Mouse (Mus musculus): Measurements from ENCODE around the gene Atmin. TPM values are rescaled to one million over a fixed set of nuclear protein-coding genes. Genes with fewer than 3 reads are reported as not detected.
A peak's percentile ranks its signal among the peaks of the same experiment; 100 is the strongest.

Gene Atmin
- polyA plus RNA-seq, 1 experiment, result 7.8 TPM

GRCm38 (mm10) chr8:116991241-116991640 is 48.0 kb downstream of the Atmin start:
- Histone ChIP-seq H3K36me3 (ENCODE audit: control insufficient read depth, insufficient read depth) (peaks cover 8% of the 10 kb centered on the region), H3K27me3 (ENCODE audit: control insufficient read depth, insufficient read depth, insufficient read length) (no peaks in the 10 kb centered on the region), H3K4me2 (ENCODE audit: low read depth) (no peak overlapping the region), H3ac (ENCODE audit: control insufficient read depth, insufficient read length) (no peak overlapping the region), H3K4me3 (no peak overlapping the region), H3K79me2 (ENCODE audit: control insufficient read depth, insufficient read depth) (peaks cover 20% of the 10 kb centered on the region)
- TF ChIP-seq TCF3 (IDR thresholded peaks at IDR 0.05; ENCODE audit: insufficient read length, low read depth) (no peak), MYOD1 (IDR thresholded peaks at IDR 0.05; ENCODE audit: control insufficient read depth in 1 of 3, insufficient read length in 2 of 3, low read depth in 2 of 3) (no peak)

GRCm38 (mm10) chr8:116992176-116992971 is 49.2 kb downstream of the Atmin start:
- TF ChIP-seq TCF3 (IDR thresholded peaks at IDR 0.05; ENCODE audit: insufficient read length, low read depth), result no peak
- no peak for TF ChIP-seq MYOD1 (IDR thresholded peaks at IDR 0.05; ENCODE audit: control insufficient read depth in 1 of 3, insufficient read length in 2 of 3, low read depth in 2 of 3)
- no peak for TF ChIP-seq MAX (IDR thresholded peaks at IDR 0.05; ENCODE audit: low read depth)
- no peak for TF ChIP-seq POLR2AphosphoS2 (IDR thresholded peaks at IDR 0.05; ENCODE audit: insufficient read length, low read depth)
- no peak for TF ChIP-seq TCF12 (IDR thresholded peaks at IDR 0.05; ENCODE audit: insufficient read depth, poor library complexity, severe bottlenecking)
- TF ChIP-seq REST (IDR thresholded peaks at IDR 0.05; ENCODE audit: insufficient read depth, insufficient read length), result no peak
- no peak for TF ChIP-seq CEBPB (IDR thresholded peaks at IDR 0.05; ENCODE audit: insufficient read depth, poor library complexity, severe bottlenecking)
- TF ChIP-seq MYOG (IDR thresholded peaks at IDR 0.05; ENCODE audit: control insufficient read depth in 1 of 3, insufficient read depth in 1 of 3, insufficient read length in 2 of 3, low read depth in 2 of 3), result no peak
- TF ChIP-seq E2F4 (IDR thresholded peaks at IDR 0.05; ENCODE audit: insufficient read depth), result no peak
- no peak for TF ChIP-seq SRF (IDR thresholded peaks at IDR 0.05; ENCODE audit: control insufficient read depth, insufficient read length, low read depth)
- no peak for TF ChIP-seq USF1 (IDR thresholded peaks at IDR 0.05; ENCODE audit: low read depth)
- TF ChIP-seq POLR2A (IDR thresholded peaks at IDR 0.05; ENCODE audit: insufficient read length, low read depth), result no peak
- Histone ChIP-seq H3ac (ENCODE audit: control insufficient read depth, insufficient read length) (peak overlapping the region; percentile 4), H3K4me2 (ENCODE audit: low read depth) (peak overlapping the region; percentile 74), H3K36me3 (ENCODE audit: control insufficient read depth, insufficient read depth) (no peaks in the 10 kb centered on the region), H3K4me3 (peak overlapping the region; percentile 58), H3K27me3 (ENCODE audit: control insufficient read depth, insufficient read depth, insufficient read length) (no peaks in the 10 kb centered on the region), H3K79me2 (ENCODE audit: control insufficient read depth, insufficient read depth) (peaks cover 20% of the 10 kb centered on the region)

- Histone ChIP-seq H3K4me3 (peak within 1 kb of the TSS; percentile 58), H3K4me2 (ENCODE audit: low read depth) (peak within 1 kb of the TSS; percentile 80), H3K27me3 (ENCODE audit: control insufficient read depth, insufficient read depth, insufficient read length) (no peaks in the 10 kb centered on the region), H3K79me2 (ENCODE audit: control insufficient read depth, insufficient read depth) (peaks cover 20% of the 10 kb centered on the region), H3K36me3 (ENCODE audit: control insufficient read depth, insufficient read depth) (no peaks in the 10 kb centered on the region), H3ac (ENCODE audit: control insufficient read depth, insufficient read length) (peak within 1 kb of the TSS; percentile 4)
- TF ChIP-seq MYOG (IDR thresholded peaks at IDR 0.05; ENCODE audit: control insufficient read depth in 1 of 3, insufficient read depth in 1 of 3, insufficient read length in 2 of 3, low read depth in 2 of 3) (peak in 1 of 3 experiments; percentile 23), MYOD1 (IDR thresholded peaks at IDR 0.05; ENCODE audit: control insufficient read depth in 1 of 3, insufficient read length in 2 of 3, low read depth in 2 of 3) (peak in 1 of 3 experiments; percentile 1), POLR2AphosphoS2 (IDR thresholded peaks at IDR 0.05; ENCODE audit: insufficient read length, low read depth) (peak; percentile 92), MAX (IDR thresholded peaks at IDR 0.05; ENCODE audit: low read depth) (no peak), CEBPB (IDR thresholded peaks at IDR 0.05; ENCODE audit: insufficient read depth, poor library complexity, severe bottlenecking) (no peak), SRF (IDR thresholded peaks at IDR 0.05; ENCODE audit: control insufficient read depth, insufficient read length, low read depth) (no peak), POLR2A (IDR thresholded peaks at IDR 0.05; ENCODE audit: insufficient read length, low read depth) (peak; percentile 93), USF1 (IDR thresholded peaks at IDR 0.05; ENCODE audit: low read depth) (peak; percentile 82), E2F4 (IDR thresholded peaks at IDR 0.05; ENCODE audit: insufficient read depth) (no peak), TCF3 (IDR thresholded peaks at IDR 0.05; ENCODE audit: insufficient read length, low read depth) (peak; percentile 19), TCF12 (IDR thresholded peaks at IDR 0.05; ENCODE audit: insufficient read depth, poor library complexity, severe bottlenecking) (no peak), REST (IDR thresholded peaks at IDR 0.05; ENCODE audit: insufficient read depth, insufficient read length) (no peak)
Measured at GRCm38 (mm10) chr8:116993095-116993867, 50.1 kb downstream of the Atmin start, which contains the start of gene Gcsh. Gene Gcsh, minus strand, starts transcription at chr8:116993537.

DNA sequence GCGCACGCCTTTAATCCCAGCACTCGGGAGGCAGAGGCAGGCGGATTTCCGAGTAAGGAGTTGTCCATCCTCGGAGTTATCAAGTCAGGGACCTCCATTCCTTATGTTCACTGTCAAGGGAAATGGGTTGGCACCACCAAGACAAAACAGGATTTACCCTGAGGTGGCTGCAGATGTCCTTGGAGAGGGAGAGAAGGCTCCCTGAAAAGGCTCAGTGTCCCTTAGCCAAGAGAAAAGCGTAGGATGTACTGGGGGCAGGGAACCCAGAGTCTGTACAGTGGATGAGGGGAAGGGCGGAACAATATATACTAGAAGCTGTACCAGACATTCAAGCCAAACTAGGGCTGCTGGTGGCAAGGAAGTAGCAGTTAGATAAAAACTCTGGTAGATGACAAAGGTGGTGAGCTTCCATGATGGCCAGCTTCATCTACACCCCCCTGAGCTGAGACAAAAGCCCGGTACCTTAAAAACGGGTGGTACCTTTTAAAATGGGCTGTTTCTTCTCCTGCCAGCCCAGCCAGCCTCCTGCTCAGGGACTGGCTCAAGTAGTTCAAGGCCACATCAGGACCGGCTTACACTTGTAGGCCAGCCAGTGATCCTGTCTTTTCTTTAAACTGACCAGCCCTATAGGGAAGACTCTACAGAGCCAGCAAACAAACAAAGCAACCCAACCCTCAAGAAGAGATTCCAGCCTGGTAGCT is 51.0 kb downstream of the Atmin start:
- H3K79me2 ChIP-seq (ENCODE audit: control insufficient read depth, insufficient read depth), result peaks cover 15% of the 10 kb centered on the region

More for the DNA sequence above, 51.0 kb downstream of the Atmin start:
- peak overlapping the region; percentile 58 for H3K4me3 ChIP-seq
- H3ac ChIP-seq (ENCODE audit: control insufficient read depth, insufficient read length), result no peak overlapping the region
- H3K27me3 ChIP-seq (ENCODE audit: control insufficient read depth, insufficient read depth, insufficient read length), result no peaks in the 10 kb centered on the region
- no peaks in the 10 kb centered on the region for H3K36me3 ChIP-seq (ENCODE audit: control insufficient read depth, insufficient read depth)
- peak overlapping the region; percentile 80 for H3K4me2 ChIP-seq (ENCODE audit: low read depth)
- no peak for TF ChIP-seq SRF (IDR thresholded peaks at IDR 0.05; ENCODE audit: control insufficient read depth, insufficient read length, low read depth)
- no peak for TF ChIP-seq MYOD1 (IDR thresholded peaks at IDR 0.05; ENCODE audit: control insufficient read depth in 1 of 3, insufficient read length in 2 of 3, low read depth in 2 of 3)
- no peak for TF ChIP-seq MAX (IDR thresholded peaks at IDR 0.05; ENCODE audit: low read depth)
- TF ChIP-seq POLR2A (IDR thresholded peaks at IDR 0.05; ENCODE audit: insufficient read length, low read depth), result no peak
- no peak for TF ChIP-seq E2F4 (IDR thresholded peaks at IDR 0.05; ENCODE audit: insufficient read depth)
- no peak for TF ChIP-seq TCF12 (IDR thresholded peaks at IDR 0.05; ENCODE audit: insufficient read depth, poor library complexity, severe bottlenecking)
- TF ChIP-seq TCF3 (IDR thresholded peaks at IDR 0.05; ENCODE audit: insufficient read length, low read depth), result no peak
- TF ChIP-seq REST (IDR thresholded peaks at IDR 0.05; ENCODE audit: insufficient read depth, insufficient read length), result no peak
- TF ChIP-seq POLR2AphosphoS2 (IDR thresholded peaks at IDR 0.05; ENCODE audit: insufficient read length, low read depth), result no peak
- TF ChIP-seq USF1 (IDR thresholded peaks at IDR 0.05; ENCODE audit: low read depth), result no peak
- TF ChIP-seq MYOG (IDR thresholded peaks at IDR 0.05; ENCODE audit: control insufficient read depth in 1 of 3, insufficient read depth in 1 of 3, insufficient read length in 2 of 3, low read depth in 2 of 3), result no peak

Other genes starting within 250 kb of the Atmin start
- gene Cdyl2, start 210.4 kb upstream of the Atmin start, polyA plus RNA-seq (2012; fragmentation: generic; extraction: Trizol), result 0.96 TPM
- gene Cmc2, start 21.9 kb upstream of the Atmin start, polyA plus RNA-seq (2012; fragmentation: generic; extraction: Trizol), result 37.1 TPM
- gene Cenpn, start 21.7 kb upstream of the Atmin start, polyA plus RNA-seq (2012; fragmentation: generic; extraction: Trizol), result 9.2 TPM
- gene 1700030J22Rik, start 35.6 kb downstream of the Atmin start, polyA plus RNA-seq (2012; fragmentation: generic; extraction: Trizol), result 1.5 TPM
- gene Gcsh, start 50.1 kb downstream of the Atmin start, polyA plus RNA-seq (2012; fragmentation: generic; extraction: Trizol), result 23.2 TPM
- gene Pkd1l2, start 139.1 kb downstream of the Atmin start, polyA plus RNA-seq (2012; fragmentation: generic; extraction: Trizol), result 0.01 TPM
- 0.02 TPM for gene Bco1, start 152.5 kb downstream of the Atmin start, polyA plus RNA-seq (2012; fragmentation: generic; extraction: Trizol)
- 3.7 TPM for gene Gan, start 214.7 kb downstream of the Atmin start, polyA plus RNA-seq (2012; fragmentation: generic; extraction: Trizol)

Measured in myocyte (in vitro differentiated cells).